Mouse (Mus musculus) heart, embryonic 12.5 days (tissue): ENCODE measurements around the gene Fgfr1op2. TPM values are rescaled to one million over a fixed set of nuclear protein-coding genes. Genes with fewer than 3 reads are reported as not detected.

Experiments
- ATAC-seq: fragments of 200-750 bp; cut with Nextera tagmentation; 2 replicates; pipeline ENCODE4 v1.8.0; 2017; ENCODE audit warnings: moderate TSS enrichment, moderate library complexity; ENCODE audit not compliant: insufficient number of reproducible peaks, low FRiP score
- H3K27ac ChIP-seq: fragments of 300-500 bp; sonication (generic); 2 replicates; pipeline ENCODE4 v1.5.1; 2016; ENCODE audit warnings: mild to moderate bottlenecking, moderate library complexity; ENCODE audit not compliant: poor library complexity, severe bottlenecking
- H3K27me3 ChIP-seq: fragments of 300-500 bp; sonication (generic); replicated peaks from 2 replicates; pipeline ENCODE4 v1.6.1; 2016; ENCODE audit warnings: mild to moderate bottlenecking, moderate library complexity
- H3K36me3 ChIP-seq: fragments of 300-500 bp; sonication (generic); 2 replicates; pipeline ENCODE4 v1.6.1; 2016; ENCODE audit warnings: mild to moderate bottlenecking, moderate library complexity
- H3K4me1 ChIP-seq: fragments of 300-500 bp; sonication (generic); replicated peaks from 2 replicates; pipeline ENCODE4 v1.6.1; 2016; ENCODE audit warnings: mild to moderate bottlenecking
- H3K4me2 ChIP-seq: fragments of 300-500 bp; sonication (generic); 2 replicates; pipeline ENCODE4 v1.6.1; 2016; ENCODE audit warnings: mild to moderate bottlenecking, moderate library complexity
- H3K4me3 ChIP-seq: fragments of 300-500 bp; sonication (generic); 2 replicates; pipeline ENCODE4 v1.5.1; 2016; ENCODE audit warnings: mild to moderate bottlenecking
- H3K9ac ChIP-seq: fragments of 300-500 bp; sonication (generic); 2 replicates; pipeline ENCODE4 v1.6.1; 2016; ENCODE audit warnings: mild to moderate bottlenecking, moderate library complexity
- H3K9me3 ChIP-seq: fragments of 300-500 bp; sonication (generic); replicated peaks from 2 replicates; pipeline ENCODE4 v1.6.1; 2016; ENCODE audit warnings: mild to moderate bottlenecking, moderate library complexity
- WGBS: fragments of 180-500 bp; shearing (Covaris S2); methylation state at CpG from one replicate; pipeline ENCODE4 v1.1.7; 2016; 5-methylcytosine and 5-hydroxymethylcytosine counted together
- polyA plus RNA-seq: library from polyadenylated mRNA; unstranded; fragments of >200 nt; fragmentation: Nextera tagmentation; extraction: Ambion mirVana; gene quantifications from 2 replicates; pipeline ENCODE4 v1.2.1, GENCODE M21; 2016

The Fgfr1op2 gene
- polyA plus RNA-seq, 1 experiment from 2014 or later: 85.9 TPM

- Histone ChIP-seq H3K4me3 (no peak overlapping the region), H3K27me3 (no peaks in the 10 kb centered on the region), H3K36me3 (peaks cover 79% of the 10 kb centered on the region), H3K27ac (no peak overlapping the region), H3K4me2 (no peak overlapping the region), H3K9ac (no peak overlapping the region), H3K9me3 (no peaks in the 10 kb centered on the region), H3K4me1 (no peaks in the 10 kb centered on the region)
- no peak for ATAC-seq
- WGBS: 80% methylated on average over 4 of the region's 4 CpGs
Observed at GRCm38 (mm10) chr6:146602601-146603000, 25.6 kb downstream of the Fgfr1op2 start.

DNA sequence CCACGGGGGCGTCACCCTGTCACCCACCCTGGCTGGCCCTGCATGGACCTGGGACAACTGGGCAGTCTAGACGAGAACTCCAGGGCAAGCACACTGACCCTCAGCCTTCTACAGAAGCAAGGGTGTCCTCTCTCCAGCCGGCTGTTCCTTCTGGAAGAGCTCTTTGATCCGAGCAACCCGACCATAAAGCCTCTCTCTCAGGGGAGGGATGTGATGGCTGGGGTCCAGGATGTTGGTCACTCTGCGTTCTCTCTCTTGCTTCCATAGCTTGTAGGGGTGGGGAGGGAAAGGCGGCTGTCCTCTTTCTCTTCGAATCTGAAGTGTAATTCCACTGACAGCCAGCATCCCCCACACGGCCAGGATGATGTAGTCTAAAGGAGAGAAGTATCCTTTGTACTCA, 26.6 kb downstream of the Fgfr1op2 start:
- no peak for ATAC-seq
- Histone ChIP-seq H3K4me2 (no peak overlapping the region), H3K9me3 (no peaks in the 10 kb centered on the region), H3K9ac (no peak overlapping the region), H3K4me3 (no peak overlapping the region), H3K27me3 (no peaks in the 10 kb centered on the region), H3K27ac (no peak overlapping the region), H3K36me3 (peaks cover 86% of the 10 kb centered on the region), H3K4me1 (no peaks in the 10 kb centered on the region)
- 87% methylated on average over 10 of the region's 10 CpGs for WGBS

DNA sequence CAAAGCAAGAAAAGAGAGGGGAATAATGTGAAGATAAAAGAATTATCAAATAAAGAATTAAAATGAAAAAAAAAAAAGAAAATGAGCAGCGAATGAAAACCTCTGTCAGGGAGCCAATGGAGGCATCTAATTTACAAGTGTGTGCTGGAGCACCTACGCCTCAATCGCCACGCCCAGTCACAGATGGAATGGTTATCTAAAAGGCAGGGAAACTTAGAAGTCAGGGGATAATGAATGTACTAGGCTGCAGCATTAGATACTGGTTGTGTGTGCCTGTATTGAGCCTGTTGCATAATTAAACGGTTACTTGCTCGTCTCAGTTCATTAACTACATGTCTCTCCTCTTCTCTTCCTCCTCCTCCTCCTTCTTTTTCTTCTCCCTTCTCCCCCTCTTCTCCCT, 34.4 kb downstream of the Fgfr1op2 start:
- Histone ChIP-seq H3K36me3 (peaks cover 91% of the 10 kb centered on the region), H3K27me3 (no peaks in the 10 kb centered on the region), H3K4me3 (no peak overlapping the region), H3K27ac (no peak overlapping the region), H3K9me3 (no peaks in the 10 kb centered on the region), H3K4me1 (no peaks in the 10 kb centered on the region), H3K9ac (no peak overlapping the region), H3K4me2 (no peak overlapping the region)
- WGBS: 89% methylated on average over 6 of the region's 6 CpGs
- ATAC-seq: no peak; the same call in 1 of the 2 replicates

GRCm38 (mm10) chr6:146611897-146612296, 34.9 kb downstream of the Fgfr1op2 start:
- Histone ChIP-seq H3K9me3 (no peaks in the 10 kb centered on the region), H3K4me1 (no peaks in the 10 kb centered on the region), H3K4me3 (no peak overlapping the region), H3K4me2 (no peak overlapping the region), H3K27me3 (no peaks in the 10 kb centered on the region), H3K27ac (no peak overlapping the region), H3K36me3 (peaks cover 91% of the 10 kb centered on the region), H3K9ac (no peak overlapping the region)
- ATAC-seq: no peak
- WGBS: 86% methylated on average over 7 of the region's 7 CpGs

DNA sequence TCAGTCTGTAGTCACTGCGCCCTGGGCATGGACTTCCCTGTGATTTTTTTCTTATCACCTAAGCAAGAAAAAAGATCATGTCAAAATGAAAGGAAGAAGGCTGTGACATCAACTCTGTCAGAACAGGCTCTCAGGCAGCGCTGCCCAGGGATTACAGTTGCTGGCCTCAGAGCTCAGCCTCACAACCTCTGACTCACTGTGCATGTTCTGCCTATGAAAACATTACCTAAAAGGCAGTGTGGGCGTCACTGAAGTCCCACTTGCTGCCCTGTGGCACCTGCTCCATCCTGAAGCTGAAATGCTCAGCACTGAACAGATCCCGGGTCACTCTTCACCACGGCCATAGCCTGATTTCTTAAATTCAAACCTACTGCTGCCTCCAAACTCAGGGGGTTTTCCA, 35.7 kb downstream of the Fgfr1op2 start:
- H3K36me3 ChIP-seq: peaks cover 91% of the 10 kb centered on the region
- no peak overlapping the region for H3K4me3 ChIP-seq

GRCm38 (mm10) chr6:146613907-146614306, 36.9 kb downstream of the Fgfr1op2 start:
- WGBS: 85% methylated on average over 5 of the region's 5 CpGs
- no peak overlapping the region for H3K27ac ChIP-seq

More for the DNA sequence above, 35.7 kb downstream of the Fgfr1op2 start:
- Histone ChIP-seq H3K27me3 (no peaks in the 10 kb centered on the region), H3K27ac (no peak overlapping the region), H3K9ac (no peak overlapping the region), H3K4me2 (no peak overlapping the region), H3K4me1 (no peaks in the 10 kb centered on the region), H3K9me3 (no peaks in the 10 kb centered on the region)
- no peak for ATAC-seq
- 86% methylated on average over 5 of the region's 5 CpGs for WGBS

GRCm38 (mm10) chr6:146614541-146614940, 37.5 kb downstream of the Fgfr1op2 start:
- 90% methylated on average over 5 of the region's 5 CpGs for WGBS
- Histone ChIP-seq H3K4me1 (no peaks in the 10 kb centered on the region), H3K4me3 (no peak overlapping the region), H3K27me3 (no peaks in the 10 kb centered on the region), H3K9me3 (0 out of 2 replicates have a peak, but pooled peaks cover 7% of the 10 kb centered on the region), H3K36me3 (peaks cover 91% of the 10 kb centered on the region), H3K27ac (no peak overlapping the region), H3K4me2 (no peak overlapping the region), H3K9ac (no peak overlapping the region)
- ATAC-seq: no peak

More at GRCm38 (mm10) chr6:146613907-146614306, 36.9 kb downstream of the Fgfr1op2 start:
- no peak overlapping the region for H3K4me3 ChIP-seq
- no peaks in the 10 kb centered on the region for H3K27me3 ChIP-seq
- H3K4me1 ChIP-seq: no peaks in the 10 kb centered on the region
- H3K9me3 ChIP-seq: 0 out of 2 replicates have a peak, but pooled peaks cover 5% of the 10 kb centered on the region
- no peak for ATAC-seq
- peaks cover 93% of the 10 kb centered on the region for H3K36me3 ChIP-seq
- H3K9ac ChIP-seq: no peak overlapping the region
- no peak overlapping the region for H3K4me2 ChIP-seq

- no peak overlapping the region for H3K4me2 ChIP-seq
- H3K27me3 ChIP-seq: no peaks in the 10 kb centered on the region
- WGBS: 91% methylated on average over 8 of the region's 8 CpGs
- ATAC-seq: no peak
- H3K4me1 ChIP-seq: no peaks in the 10 kb centered on the region
- no peak overlapping the region for H3K9ac ChIP-seq
- 0 out of 2 replicates have a peak, but pooled peaks cover 7% of the 10 kb centered on the region for H3K9me3 ChIP-seq
- H3K36me3 ChIP-seq: peaks cover 91% of the 10 kb centered on the region
- H3K27ac ChIP-seq: no peak overlapping the region
- no peak overlapping the region for H3K4me3 ChIP-seq
Observed at GRCm38 (mm10) chr6:146615891-146616290, 38.9 kb downstream of the Fgfr1op2 start.

DNA sequence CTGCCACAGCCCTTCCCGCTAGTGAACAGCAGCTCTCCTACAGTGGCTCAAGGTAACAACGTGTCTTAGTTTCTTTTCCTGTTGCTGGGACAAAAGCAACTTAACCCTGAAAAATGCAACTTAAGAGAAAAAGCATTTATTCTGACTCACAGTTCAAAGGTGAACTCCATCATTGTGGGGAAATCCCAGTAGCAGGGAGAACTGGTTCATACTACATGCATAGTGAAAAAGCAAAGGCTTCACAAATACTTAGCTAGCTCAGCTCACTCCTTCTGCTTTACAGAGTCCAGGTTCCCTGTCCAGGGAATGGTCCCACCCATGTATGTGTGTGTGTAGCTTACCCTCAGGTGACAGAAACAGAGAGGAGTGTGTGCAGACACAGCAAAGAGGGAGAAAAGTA, 39.7 kb downstream of the Fgfr1op2 start:
- WGBS: 87% methylated on average over 2 of the region's 2 CpGs

DNA sequence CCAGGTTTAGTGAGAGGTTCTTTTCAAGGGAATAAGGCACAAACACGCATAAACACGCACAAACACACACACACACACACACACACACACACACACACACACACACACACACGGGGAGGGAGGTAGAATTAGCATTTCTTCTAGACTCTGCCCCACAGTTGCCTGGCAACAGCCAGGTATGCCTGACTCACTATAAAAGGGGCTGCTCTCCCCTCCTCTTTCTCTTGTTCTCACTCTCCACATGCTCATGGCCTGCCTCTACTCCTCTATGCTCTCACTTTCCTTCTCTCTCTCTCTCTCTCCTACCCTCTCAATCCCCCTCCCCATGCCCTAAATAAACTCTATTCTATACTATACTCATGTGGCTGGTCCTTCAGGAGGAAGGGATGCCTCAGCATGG, 51.1 kb downstream of the Fgfr1op2 start:
- Histone ChIP-seq H3K27me3 (no peaks in the 10 kb centered on the region), H3K4me3 (no peak overlapping the region), H3K9me3 (no peaks in the 10 kb centered on the region), H3K36me3 (peaks cover 23% of the 10 kb centered on the region), H3K27ac (no peak overlapping the region), H3K9ac (no peak overlapping the region), H3K4me2 (no peak overlapping the region), H3K4me1 (peaks cover 34% of the 10 kb centered on the region)
- no peak for ATAC-seq
- WGBS: 76% methylated on average over 3 of the region's 3 CpGs

More for the DNA sequence above, 39.7 kb downstream of the Fgfr1op2 start:
- H3K27me3 ChIP-seq: no peaks in the 10 kb centered on the region
- no peak overlapping the region for H3K27ac ChIP-seq
- H3K4me1 ChIP-seq: peaks cover under 1% of the 10 kb centered on the region; the same call in 1 of the 2 replicates
- no peak overlapping the region for H3K4me2 ChIP-seq
- 0 out of 2 replicates have a peak, but pooled peaks cover 7% of the 10 kb centered on the region for H3K9me3 ChIP-seq
- H3K36me3 ChIP-seq: peaks cover 92% of the 10 kb centered on the region
- no peak overlapping the region for H3K4me3 ChIP-seq
- no peak overlapping the region for H3K9ac ChIP-seq
- ATAC-seq: no peak

DNA sequence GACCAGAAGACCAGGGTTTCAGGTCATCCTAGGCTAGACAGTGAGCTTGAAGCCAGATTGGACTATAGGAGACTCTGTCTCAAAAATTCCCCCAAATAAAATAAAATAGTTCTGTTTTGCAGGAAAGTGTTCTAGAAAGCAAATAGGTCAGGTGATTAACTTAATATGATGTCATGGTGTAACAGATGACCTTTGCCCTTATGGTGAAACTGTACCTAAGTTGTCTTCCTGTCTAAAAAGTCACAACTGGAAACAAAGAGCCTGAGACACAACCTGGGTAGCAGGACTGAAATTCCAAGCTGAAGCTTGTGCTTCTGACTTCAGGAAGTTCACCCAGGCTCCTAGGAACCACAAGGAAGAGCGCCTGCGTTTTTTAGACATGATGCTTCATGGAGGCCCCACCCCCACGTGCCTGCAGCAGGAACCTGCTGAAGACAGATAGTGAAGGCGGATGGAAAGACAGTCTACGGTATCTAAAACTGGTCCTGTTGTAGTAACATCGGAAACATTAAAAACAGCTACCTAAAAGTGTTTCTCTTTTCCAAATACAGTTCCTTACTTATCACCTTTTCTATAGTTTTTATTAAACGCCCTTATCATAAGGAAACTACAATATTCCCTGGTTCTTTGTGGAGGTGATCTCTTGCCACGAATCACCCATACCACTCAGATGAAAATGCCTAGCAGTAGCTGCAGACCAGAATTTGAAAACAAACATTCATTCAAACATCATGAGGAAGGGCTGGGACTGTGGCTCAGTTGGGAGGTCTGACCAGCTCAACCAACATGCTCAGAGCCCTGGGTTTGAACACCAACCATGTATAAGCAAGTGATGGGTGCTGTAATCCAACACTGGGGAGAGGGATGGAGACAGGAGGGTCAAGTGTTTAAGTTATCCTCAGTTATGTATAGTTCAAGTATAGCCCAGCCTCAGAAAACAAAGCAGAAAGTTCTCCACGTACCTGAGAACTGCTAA, 53.1 kb downstream of the Fgfr1op2 start:
- no peak overlapping the region for H3K4me3 ChIP-seq
- ATAC-seq: peak; percentile 47; the same call in 1 of the 2 replicates
- no peak overlapping the region for H3K9ac ChIP-seq
- no peak overlapping the region for H3K27ac ChIP-seq
- H3K9me3 ChIP-seq: no peaks in the 10 kb centered on the region
- no peak overlapping the region for H3K4me2 ChIP-seq
- 48% methylated on average over 9 of the region's 9 CpGs for WGBS
- H3K4me1 ChIP-seq: peaks cover 42% of the 10 kb centered on the region
- no peaks in the 10 kb centered on the region for H3K27me3 ChIP-seq
- peaks cover 4% of the 10 kb centered on the region for H3K36me3 ChIP-seq
